Mouse (Mus musculus) R1 (cell line): ENCODE measurements at regions not wholly inside any gene's neighbourhood (a gene's known extent, or its start where the extent isn't known, plus 50 kb on each side); places are given as distances from the start of the nearest gene placed in this dataset.

Source experiments
- DNase-seq: peaks from one replicate; pipeline ENCODE4 v3.0.0-alpha.2; 2018; ENCODE audit warnings: low read depth, low spot score

DNA sequence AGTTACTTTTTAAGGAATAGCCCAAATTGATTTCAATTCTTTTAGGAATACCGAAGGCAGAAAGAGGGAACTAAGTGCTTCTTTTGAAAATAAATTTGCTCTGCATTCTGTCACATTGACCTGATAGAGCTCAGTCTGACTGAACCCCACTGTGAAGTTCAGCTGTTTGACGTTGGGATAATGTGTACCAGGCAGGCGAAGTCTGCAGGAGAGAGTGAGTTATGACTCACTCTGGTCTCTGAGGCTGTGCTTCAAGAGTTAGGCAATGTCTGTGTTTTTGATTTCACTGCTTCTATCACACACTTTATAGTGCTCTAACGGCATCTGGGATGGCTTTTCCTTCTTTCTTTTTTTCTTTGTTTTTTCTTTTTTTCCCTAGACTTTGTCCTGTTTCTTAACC, 283.5 kb downstream of the Naf1 start:
- no peak for DNase-seq

DNA sequence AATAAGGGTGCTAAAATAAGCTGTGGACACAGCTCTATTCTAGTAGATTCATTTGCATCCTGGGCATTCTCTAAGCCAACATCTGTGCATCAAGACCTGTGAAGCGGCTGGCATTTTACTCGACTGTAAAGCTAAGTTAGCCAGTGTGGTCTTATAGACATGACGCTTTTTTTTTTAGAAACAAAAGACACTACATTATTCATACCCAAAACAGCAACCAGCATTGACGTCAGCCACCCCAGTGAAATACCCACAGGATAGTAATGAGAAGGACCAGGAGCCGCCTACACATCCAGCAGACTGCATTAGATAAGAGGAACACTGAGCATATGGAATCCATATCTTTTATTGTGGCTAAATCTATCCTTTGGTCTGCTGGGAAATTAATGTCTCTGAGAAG, 321.7 kb downstream of the Naf1 start:
- no peak for DNase-seq

- no peak for DNase-seq
Observed at GRCm38 (mm10) chr8:67199213-67199612, 324.4 kb upstream of the Nat3 start.

- DNase-seq = no peak
Observed at GRCm38 (mm10) chr8:67206064-67206463, 317.6 kb upstream of the Nat3 start.

GRCm38 (mm10) chr8:67231921-67232701, 291.5 kb upstream of the Nat3 start:
- no peak for DNase-seq

- DNase-seq = no peak
Observed at GRCm38 (mm10) chr8:67238934-67239333, 284.7 kb upstream of the Nat3 start.

DNA sequence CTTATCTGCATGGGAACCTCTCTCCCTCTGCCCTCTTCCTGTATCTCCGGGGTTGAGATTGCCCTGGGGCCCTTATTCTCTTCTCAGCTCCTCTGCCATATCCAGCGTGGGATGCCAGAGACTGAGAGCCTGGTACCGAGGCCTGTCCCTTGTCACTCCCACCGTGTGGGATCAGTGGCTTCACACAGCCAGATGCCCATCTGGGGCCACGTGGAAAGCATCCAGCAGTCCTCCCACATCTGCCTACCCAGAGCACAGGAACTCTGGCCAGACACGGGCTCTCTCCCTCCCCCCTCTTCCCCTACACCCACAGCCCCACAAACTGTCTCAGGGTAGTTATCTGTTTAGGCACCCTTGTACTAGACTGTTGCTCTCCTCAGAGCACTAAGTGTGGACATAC, 244.9 kb upstream of the Nat3 start:
- DNase-seq = no peak

- no peak for DNase-seq
Observed at GRCm38 (mm10) chr8:67279449-67279848, 244.2 kb upstream of the Nat3 start.

DNA sequence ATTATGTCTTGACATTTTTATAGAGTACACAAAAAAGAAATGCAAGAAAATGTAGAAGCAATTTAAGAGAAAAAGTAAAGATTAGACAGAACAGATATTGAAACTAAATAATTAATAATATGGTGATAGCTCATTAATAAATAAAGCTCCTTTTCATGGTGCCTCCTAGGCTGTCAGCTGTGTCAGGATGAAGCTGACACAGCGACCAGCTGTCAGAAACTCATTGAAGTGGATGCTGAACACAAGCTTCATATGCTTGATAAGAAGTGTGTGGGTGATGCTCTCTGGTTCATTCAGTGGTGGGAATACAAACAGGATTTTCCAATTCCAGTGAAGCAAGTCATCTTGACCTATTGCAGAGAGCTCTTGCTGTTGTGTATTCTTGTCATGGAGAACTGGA, 213.2 kb upstream of the Nat3 start:
- DNase-seq = no peak

GRCm38 (mm10) chr8:67317371-67317770, 206.3 kb upstream of the Nat3 start:
- DNase-seq = no peak

- no peak for DNase-seq
Observed at GRCm38 (mm10) chr8:67318675-67319074, 205.0 kb upstream of the Nat3 start.

DNA sequence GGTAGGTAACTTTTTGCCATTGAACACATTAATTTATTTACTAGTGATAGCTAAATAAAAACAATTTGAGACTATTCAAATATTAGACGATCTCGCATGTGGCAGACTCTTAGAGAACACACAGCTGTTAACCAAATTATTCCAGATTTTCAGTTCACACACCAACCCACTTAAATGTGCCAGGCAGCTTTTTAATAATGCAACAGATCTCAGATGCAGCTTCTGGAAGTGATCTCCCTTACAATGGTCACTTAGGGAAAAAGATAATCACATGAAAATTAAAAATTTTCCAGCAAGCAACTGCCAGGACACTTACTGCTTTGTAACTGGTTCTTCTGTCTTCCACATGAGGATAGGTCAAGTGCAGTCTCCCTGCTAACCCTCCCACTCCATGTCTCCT, 203.1 kb upstream of the Nat3 start:
- no peak for DNase-seq

- DNase-seq = no peak
Observed at GRCm38 (mm10) chr8:67328439-67328838, 195.2 kb upstream of the Nat3 start.

DNA sequence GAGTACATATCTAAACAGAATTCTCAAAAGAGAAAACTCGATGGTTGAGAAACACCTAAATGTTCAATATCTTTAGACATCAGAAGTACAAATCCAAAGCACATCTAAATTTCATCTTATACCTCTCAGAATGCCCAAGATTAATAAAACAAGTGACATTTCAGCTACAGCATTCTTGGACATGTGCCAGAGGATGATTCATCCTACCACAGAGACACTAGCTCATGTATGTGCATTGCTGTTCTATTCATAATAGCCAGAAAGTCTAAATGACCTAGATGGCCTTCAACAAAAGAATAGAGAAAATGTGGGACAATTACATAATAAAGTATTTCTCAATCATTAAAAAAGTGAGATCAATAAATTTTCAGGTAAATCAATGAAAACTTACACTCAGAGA, 146.6 kb upstream of the Nat3 start:
- DNase-seq = no peak

DNA sequence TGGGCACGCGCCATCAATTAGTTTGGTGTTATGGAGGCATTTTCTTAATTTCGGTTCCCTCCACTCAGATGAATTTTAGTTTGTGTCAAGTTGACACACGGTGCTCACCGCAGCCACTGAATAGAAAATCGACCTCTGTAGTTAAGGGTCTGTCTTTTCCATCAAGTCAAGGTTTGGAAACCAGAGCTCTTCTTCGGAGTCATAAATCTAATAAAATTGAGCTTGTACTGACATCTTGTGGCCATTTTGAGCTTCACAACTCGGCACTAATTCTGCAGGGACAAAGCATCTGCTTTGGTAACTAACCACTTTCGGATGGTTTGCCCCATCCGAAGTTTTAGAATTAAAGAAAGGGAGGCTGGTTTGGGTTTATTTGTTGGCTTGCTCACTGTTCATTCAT, 117.7 kb upstream of the Nat3 start:
- peak; percentile 52 for DNase-seq

DNA sequence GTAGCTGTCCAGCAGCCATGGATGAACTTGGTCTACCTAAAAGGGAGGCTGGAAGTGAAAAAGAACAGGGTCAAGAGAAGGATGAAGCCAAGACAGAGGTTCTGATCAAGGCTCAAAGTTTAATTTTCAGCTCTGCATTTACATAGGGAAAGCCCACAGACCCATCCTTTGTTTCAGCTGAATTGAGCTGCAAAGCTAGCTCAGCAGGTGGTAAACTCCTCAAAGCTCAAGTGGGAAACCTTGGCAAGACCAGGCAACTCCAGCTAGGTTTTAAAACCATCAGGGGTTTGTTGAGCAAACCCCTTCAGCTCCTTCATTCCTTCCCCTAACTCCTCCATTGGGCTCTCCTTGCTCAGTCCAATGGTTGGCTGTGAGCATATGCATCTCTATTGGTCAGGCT, 108.8 kb upstream of the Nat3 start:
- DNase-seq = peak; percentile 66

GRCm38 (mm10) chr8:67422521-67422920, 101.1 kb upstream of the Nat3 start:
- no peak for DNase-seq
